Mouse (Mus musculus): ENCODE measurements around the gene Prkn. TPM values are rescaled to one million over a fixed set of nuclear protein-coding genes. Genes with fewer than 3 reads are reported as not detected.

Prkn gene
- polyA plus RNA-seq, 1 experiment from 2014 or later, result 2.6 TPM

DNA sequence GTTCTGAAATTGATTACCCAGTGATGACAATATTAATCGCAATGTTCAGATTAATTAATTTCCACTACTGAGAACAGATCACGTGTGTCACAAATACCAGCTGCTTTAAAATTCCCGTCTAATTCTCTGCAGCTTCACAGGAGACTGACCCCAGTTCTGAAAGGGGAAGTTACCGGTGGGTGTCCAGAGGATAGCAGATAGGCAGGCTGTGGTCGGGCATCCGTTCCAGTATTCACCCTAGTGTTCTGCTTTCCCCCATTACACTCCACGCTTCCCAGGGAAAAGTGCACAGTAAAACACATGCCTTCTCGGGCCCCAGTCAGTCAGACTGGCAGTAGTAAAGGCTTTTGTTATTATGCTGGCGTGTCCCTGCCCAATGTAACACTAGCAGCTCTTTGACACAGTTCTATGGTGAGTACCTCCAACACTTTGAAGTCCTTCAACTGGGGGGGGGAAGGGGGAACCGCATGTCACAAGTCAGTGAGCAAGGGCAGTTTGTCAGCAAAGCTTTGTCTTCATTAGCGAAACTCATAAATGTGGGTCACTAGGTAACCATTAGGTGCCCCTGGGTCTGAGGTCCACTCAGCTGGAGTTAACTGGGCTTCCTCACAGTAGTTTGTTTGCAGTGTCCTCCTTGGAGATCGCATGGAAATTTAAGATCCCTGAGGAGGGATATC, 940.8 kb downstream of the Prkn start:
- no peak overlapping the region for H3K4me2 ChIP-seq
- no peak for ATAC-seq (ENCODE audit: insufficient number of reproducible peaks, low FRiP score, low TSS enrichment, low read depth)
- no peaks in the 10 kb centered on the region for H3K36me3 ChIP-seq
- no peaks in the 10 kb centered on the region for H3K9me3 ChIP-seq
- H3K4me1 ChIP-seq, result no peaks in the 10 kb centered on the region
- H3K27me3 ChIP-seq, result no peaks in the 10 kb centered on the region
- no peak overlapping the region for H3K27ac ChIP-seq
- 33% methylated on average over 12 of the region's 12 CpGs for WGBS
- H3K9ac ChIP-seq, result no peak overlapping the region
- no peak overlapping the region for H3K4me3 ChIP-seq

DNA sequence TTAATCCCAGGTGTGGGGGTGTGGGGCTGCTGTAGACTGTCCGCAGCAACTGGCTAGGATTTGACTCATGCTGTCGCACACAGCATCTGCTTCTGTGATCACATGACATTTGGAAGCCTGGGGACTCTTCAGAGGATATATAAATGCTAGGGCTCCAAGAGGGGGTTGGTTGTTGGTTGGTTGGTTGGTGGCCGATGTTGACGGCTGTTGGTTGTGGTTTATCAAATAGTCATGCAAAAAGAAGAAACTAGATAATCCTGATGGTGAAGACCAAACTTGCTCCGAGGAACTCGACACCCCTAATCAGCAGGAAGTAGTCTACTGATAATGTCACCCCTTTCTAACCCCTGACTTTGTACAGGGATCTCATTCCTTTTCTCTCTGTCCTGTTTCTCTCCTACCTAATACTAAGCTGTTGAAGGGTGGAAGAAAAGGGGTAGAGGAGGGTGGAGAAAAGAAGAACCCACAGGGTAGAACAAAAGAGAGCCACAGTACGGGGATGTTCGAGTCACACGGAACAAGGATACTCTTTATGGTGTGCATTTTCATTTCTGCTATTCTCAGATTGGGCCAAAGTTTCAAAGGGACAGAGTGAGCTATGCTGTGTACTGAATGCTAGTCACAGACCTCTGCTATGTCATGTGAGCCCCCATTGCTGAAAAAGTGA, 948.2 kb downstream of the Prkn start:
- H3K4me2 ChIP-seq, result no peak overlapping the region
- 86% methylated on average over 9 of the region's 9 CpGs for WGBS
- no peak overlapping the region for H3K9ac ChIP-seq
- ATAC-seq (ENCODE audit: insufficient number of reproducible peaks, low FRiP score, low TSS enrichment, low read depth), result no peak
- H3K4me3 ChIP-seq, result no peak overlapping the region
- H3K27me3 ChIP-seq, result no peaks in the 10 kb centered on the region
- no peaks in the 10 kb centered on the region for H3K36me3 ChIP-seq
- no peaks in the 10 kb centered on the region for H3K4me1 ChIP-seq
- no peak overlapping the region for H3K27ac ChIP-seq
- H3K9me3 ChIP-seq, result no peaks in the 10 kb centered on the region

GRCm38 (mm10) chr17:11795979-11796378, 955.8 kb downstream of the Prkn start:
- no peaks in the 10 kb centered on the region for H3K36me3 ChIP-seq
- no peaks in the 10 kb centered on the region for H3K4me1 ChIP-seq
- ATAC-seq (ENCODE audit: insufficient number of reproducible peaks, low FRiP score, low TSS enrichment, low read depth), result no peak
- H3K4me2 ChIP-seq, result no peak overlapping the region
- H3K9me3 ChIP-seq, result no peaks in the 10 kb centered on the region
- no peaks in the 10 kb centered on the region for H3K27me3 ChIP-seq
- no peak overlapping the region for H3K4me3 ChIP-seq
- H3K9ac ChIP-seq, result no peak overlapping the region
- H3K27ac ChIP-seq, result no peak overlapping the region
- 79% methylated on average over 3 of the region's 3 CpGs for WGBS

GRCm38 (mm10) chr17:11801226-11801625, 961.0 kb downstream of the Prkn start:
- H3K4me2 ChIP-seq, result no peak overlapping the region
- H3K9ac ChIP-seq, result no peak overlapping the region
- no peaks in the 10 kb centered on the region for H3K9me3 ChIP-seq
- no peaks in the 10 kb centered on the region for H3K36me3 ChIP-seq
- ATAC-seq (ENCODE audit: insufficient number of reproducible peaks, low FRiP score, low TSS enrichment, low read depth), result no peak
- no peak overlapping the region for H3K27ac ChIP-seq
- WGBS, result 87% methylated on average over 4 of the region's 4 CpGs
- no peak overlapping the region for H3K4me3 ChIP-seq
- H3K27me3 ChIP-seq, result no peaks in the 10 kb centered on the region
- no peaks in the 10 kb centered on the region for H3K4me1 ChIP-seq

DNA sequence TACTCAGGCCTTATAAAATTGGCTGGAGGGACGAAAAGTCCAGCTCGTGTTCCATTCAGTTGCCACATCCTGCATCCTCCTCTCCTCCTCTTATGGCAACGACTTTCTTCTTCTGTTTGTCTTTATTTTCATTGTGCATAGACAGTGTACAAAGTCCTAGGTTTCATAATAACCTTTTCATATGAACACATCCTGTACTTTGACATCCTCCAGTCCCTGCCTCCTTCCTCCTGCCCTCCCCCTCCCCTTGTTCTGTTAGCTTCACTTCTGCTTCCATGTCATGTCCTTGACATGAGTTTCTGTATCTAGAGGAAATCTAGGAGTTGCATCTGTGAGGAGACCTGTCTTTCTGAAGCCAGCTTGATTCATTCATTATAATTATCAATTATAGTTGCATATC, 967.1 kb downstream of the Prkn start:
- H3K4me2 ChIP-seq, result no peak overlapping the region
- ATAC-seq (ENCODE audit: insufficient number of reproducible peaks, low FRiP score, low TSS enrichment, low read depth), result no peak
- no peaks in the 10 kb centered on the region for H3K9me3 ChIP-seq
- H3K4me1 ChIP-seq, result no peaks in the 10 kb centered on the region
- no peak overlapping the region for H3K9ac ChIP-seq
- H3K4me3 ChIP-seq, result no peak overlapping the region
- WGBS, result 78% methylated on average over 3 of the region's 3 CpGs
- H3K36me3 ChIP-seq, result no peaks in the 10 kb centered on the region
- no peaks in the 10 kb centered on the region for H3K27me3 ChIP-seq
- no peak overlapping the region for H3K27ac ChIP-seq

DNA sequence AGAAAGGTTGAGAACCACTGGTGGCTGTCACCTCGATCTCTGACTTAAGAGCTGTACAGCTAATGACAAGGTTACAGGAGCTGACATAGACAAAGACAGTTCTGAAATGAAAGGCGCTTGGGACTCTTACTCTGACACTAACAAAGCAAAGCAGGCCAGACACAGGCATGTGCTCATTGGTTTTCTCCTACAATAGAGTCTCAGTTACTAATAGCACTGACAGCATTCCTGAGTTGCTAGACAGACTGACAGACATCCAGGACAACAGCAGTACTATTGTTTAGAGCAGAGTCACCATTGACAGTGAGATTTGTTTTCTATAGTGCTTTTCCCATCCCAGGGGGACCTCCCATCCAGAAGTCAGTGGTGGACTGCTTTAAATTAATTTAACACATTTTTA, 977.7 kb downstream of the Prkn start:
- Histone ChIP-seq H3K9me3 (no peaks in the 10 kb centered on the region), H3K4me1 (no peaks in the 10 kb centered on the region), H3K27me3 (no peaks in the 10 kb centered on the region), H3K4me2 (no peak overlapping the region), H3K9ac (no peak overlapping the region), H3K27ac (no peak overlapping the region), H3K4me3 (no peak overlapping the region), H3K36me3 (no peaks in the 10 kb centered on the region)
- WGBS, result 82% methylated on average over 2 of the region's 2 CpGs
- ATAC-seq (ENCODE audit: insufficient number of reproducible peaks, low FRiP score, low TSS enrichment, low read depth), result no peak

DNA sequence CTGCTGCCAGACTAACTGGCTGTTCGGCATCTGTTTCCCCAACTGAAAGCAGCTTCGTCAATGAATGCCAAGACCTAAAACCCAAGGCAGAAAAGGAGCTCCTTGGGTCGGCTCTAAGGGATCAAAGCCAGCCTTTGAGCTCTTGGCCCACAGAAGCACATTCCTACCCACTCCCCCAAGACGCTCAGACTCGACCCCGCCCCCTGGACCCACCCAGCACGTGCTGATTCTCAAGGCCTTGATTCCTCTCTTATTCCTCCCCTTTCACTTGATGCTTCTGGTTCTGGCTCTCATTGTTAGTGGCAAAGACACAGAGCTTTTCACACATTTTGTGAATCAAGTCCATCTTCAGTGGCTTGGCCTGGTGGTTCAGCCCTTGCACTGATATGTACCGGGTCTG, 979.3 kb downstream of the Prkn start:
- H3K9me3 ChIP-seq, result no peaks in the 10 kb centered on the region
- no peak overlapping the region for H3K27ac ChIP-seq
- H3K27me3 ChIP-seq, result no peaks in the 10 kb centered on the region
- H3K36me3 ChIP-seq, result no peaks in the 10 kb centered on the region
- H3K9ac ChIP-seq, result no peak overlapping the region
- H3K4me3 ChIP-seq, result no peak overlapping the region
- 50% methylated on average over 8 of the region's 8 CpGs for WGBS
- no peak overlapping the region for H3K4me2 ChIP-seq
- ATAC-seq (ENCODE audit: insufficient number of reproducible peaks, low FRiP score, low TSS enrichment, low read depth), result no peak
- no peaks in the 10 kb centered on the region for H3K4me1 ChIP-seq

DNA sequence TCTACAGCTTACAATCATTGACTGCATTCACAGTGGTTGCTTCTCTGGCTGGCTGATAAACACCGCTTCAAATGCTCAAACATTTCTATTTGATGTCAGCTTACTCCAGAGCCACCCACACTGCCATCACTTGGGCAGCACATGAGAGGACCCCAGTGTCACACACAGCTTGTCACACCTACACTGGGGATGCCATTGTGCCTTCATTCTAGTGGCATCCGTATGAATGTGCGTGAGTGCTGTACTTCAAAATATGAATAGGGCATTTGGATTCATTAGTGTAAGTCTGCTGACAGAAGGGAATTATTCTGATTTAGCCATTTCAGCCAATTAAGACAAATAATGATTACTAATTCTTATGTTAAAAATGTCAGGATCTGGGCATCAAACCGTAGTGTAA, 980.6 kb downstream of the Prkn start:
- no peak for ATAC-seq (ENCODE audit: insufficient number of reproducible peaks, low FRiP score, low TSS enrichment, low read depth)
- Histone ChIP-seq H3K27me3 (no peaks in the 10 kb centered on the region), H3K4me2 (no peak overlapping the region), H3K4me1 (no peaks in the 10 kb centered on the region), H3K9ac (no peak overlapping the region), H3K9me3 (no peaks in the 10 kb centered on the region), H3K27ac (no peak overlapping the region), H3K36me3 (no peaks in the 10 kb centered on the region), H3K4me3 (no peak overlapping the region)
- 86% methylated on average over 4 of the region's 4 CpGs for WGBS

GRCm38 (mm10) chr17:11829501-11829900, 989.3 kb downstream of the Prkn start:
- H3K27me3 ChIP-seq, result no peaks in the 10 kb centered on the region
- WGBS, result 49% methylated on average over 3 of the region's 3 CpGs
- H3K36me3 ChIP-seq, result no peaks in the 10 kb centered on the region
- H3K9ac ChIP-seq, result no peak overlapping the region
- no peaks in the 10 kb centered on the region for H3K9me3 ChIP-seq
- H3K27ac ChIP-seq, result no peak overlapping the region
- no peaks in the 10 kb centered on the region for H3K4me1 ChIP-seq
- ATAC-seq (ENCODE audit: insufficient number of reproducible peaks, low FRiP score, low TSS enrichment, low read depth), result no peak
- no peak overlapping the region for H3K4me3 ChIP-seq
- no peak overlapping the region for H3K4me2 ChIP-seq

GRCm38 (mm10) chr17:11837121-11837520, 996.9 kb downstream of the Prkn start:
- H3K27ac ChIP-seq, result no peak overlapping the region
- no peak overlapping the region for H3K9ac ChIP-seq
- WGBS, result 93% methylated on average over 3 of the region's 3 CpGs
- H3K36me3 ChIP-seq, result no peaks in the 10 kb centered on the region
- no peak for ATAC-seq (ENCODE audit: insufficient number of reproducible peaks, low FRiP score, low TSS enrichment, low read depth)
- no peaks in the 10 kb centered on the region for H3K4me1 ChIP-seq
- no peaks in the 10 kb centered on the region for H3K9me3 ChIP-seq
- no peaks in the 10 kb centered on the region for H3K27me3 ChIP-seq
- H3K4me2 ChIP-seq, result no peak overlapping the region
- H3K4me3 ChIP-seq, result no peak overlapping the region

GRCm38 (mm10) chr17:11844436-11844835, 1004.3 kb downstream of the Prkn start:
- Histone ChIP-seq H3K9me3 (no peaks in the 10 kb centered on the region), H3K4me2 (no peak overlapping the region), H3K9ac (no peak overlapping the region), H3K4me3 (no peak overlapping the region), H3K27ac (no peak overlapping the region), H3K27me3 (no peaks in the 10 kb centered on the region), H3K4me1 (no peaks in the 10 kb centered on the region), H3K36me3 (no peaks in the 10 kb centered on the region)
- no peak for ATAC-seq (ENCODE audit: insufficient number of reproducible peaks, low FRiP score, low TSS enrichment, low read depth)
- WGBS, result 89% methylated on average over 4 of the region's 4 CpGs

DNA sequence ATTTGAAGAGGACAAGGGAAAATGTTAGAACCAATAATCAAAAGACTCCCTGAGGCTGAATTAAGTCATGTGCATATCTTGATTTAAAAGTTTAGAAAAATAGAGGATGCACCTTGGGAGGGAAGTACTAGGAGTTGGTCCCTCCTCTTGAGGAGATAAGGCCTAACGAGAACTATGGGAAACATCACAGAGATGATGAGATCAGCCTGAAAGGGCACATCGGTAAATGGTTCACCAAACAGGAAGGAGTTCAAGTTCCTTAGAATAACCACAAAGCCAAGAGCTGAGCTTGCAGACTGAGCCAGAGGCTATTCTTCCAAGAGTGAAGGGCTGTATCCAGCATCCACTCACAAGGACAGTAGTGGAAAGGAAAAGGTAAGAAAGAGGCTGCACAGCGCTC, 1004.8 kb downstream of the Prkn start:
- H3K4me1 ChIP-seq, result no peaks in the 10 kb centered on the region
- WGBS, result 90% methylated on average over 3 of the region's 3 CpGs
- H3K27ac ChIP-seq, result no peak overlapping the region
- H3K9me3 ChIP-seq, result no peaks in the 10 kb centered on the region
- no peaks in the 10 kb centered on the region for H3K27me3 ChIP-seq
- H3K36me3 ChIP-seq, result no peaks in the 10 kb centered on the region
- no peak overlapping the region for H3K4me2 ChIP-seq
- H3K9ac ChIP-seq, result no peak overlapping the region
- no peak overlapping the region for H3K4me3 ChIP-seq
- no peak for ATAC-seq (ENCODE audit: insufficient number of reproducible peaks, low FRiP score, low TSS enrichment, low read depth)

GRCm38 (mm10) chr17:11845506-11845905, 1005.3 kb downstream of the Prkn start:
- no peaks in the 10 kb centered on the region for H3K4me1 ChIP-seq
- ATAC-seq (ENCODE audit: insufficient number of reproducible peaks, low FRiP score, low TSS enrichment, low read depth), result no peak

More at GRCm38 (mm10) chr17:11845506-11845905, 1005.3 kb downstream of the Prkn start:
- no peaks in the 10 kb centered on the region for H3K36me3 ChIP-seq
- no peak overlapping the region for H3K9ac ChIP-seq
- H3K4me2 ChIP-seq, result no peak overlapping the region
- H3K9me3 ChIP-seq, result no peaks in the 10 kb centered on the region
- H3K27ac ChIP-seq, result no peak overlapping the region
- no peaks in the 10 kb centered on the region for H3K27me3 ChIP-seq
- H3K4me3 ChIP-seq, result no peak overlapping the region
- WGBS, result 59% methylated on average over 2 of the region's 2 CpGs
